Mouse (Mus musculus) forebrain, embryonic 12.5 days (tissue): Measurements from ENCODE around the gene Gpr88. TPM values are rescaled to one million over a fixed set of nuclear protein-coding genes. Genes with fewer than 3 reads are reported as not detected.
A peak's percentile ranks its signal among the peaks of the same experiment; 100 is the strongest.
"Not testable (repeated sequence)": the region's sequence is repeated elsewhere in the genome, so short reads cannot be mapped to it uniquely, and the experiment has no call there.

Source experiments
- ATAC-seq: fragments of 200-750 bp; cut with Nextera tagmentation; 2 replicates; pipeline ENCODE4 v1.8.0; 2017; ENCODE audit warnings: moderate TSS enrichment; ENCODE audit not compliant: low FRiP score
- H3K27ac ChIP-seq: fragments of 300-500 bp; sonication (generic); 2 replicates; pipeline ENCODE4 v1.5.1; 2016; ENCODE audit warnings: mild to moderate bottlenecking
- H3K27me3 ChIP-seq: fragments of 300-500 bp; sonication (generic); 2 replicates; pipeline ENCODE4 v1.6.1; 2016; ENCODE audit warnings: mild to moderate bottlenecking
- H3K36me3 ChIP-seq: fragments of 300-500 bp; sonication (generic); replicated peaks from 2 replicates; pipeline ENCODE4 v1.6.1; 2016; ENCODE audit warnings: mild to moderate bottlenecking
- H3K4me1 ChIP-seq: fragments of 300-500 bp; sonication (generic); 2 replicates; pipeline ENCODE4 v1.6.1; 2016
- H3K4me2 ChIP-seq: fragments of 300-500 bp; sonication (generic); 2 replicates; pipeline ENCODE4 v1.6.1; 2016; ENCODE audit warnings: mild to moderate bottlenecking, moderate library complexity
- H3K4me3 ChIP-seq: fragments of 300-500 bp; sonication (generic); replicated peaks from 2 replicates; pipeline ENCODE4 v1.5.1; 2016; ENCODE audit warnings: mild to moderate bottlenecking
- H3K9ac ChIP-seq: fragments of 300-500 bp; sonication (generic); 2 replicates; pipeline ENCODE4 v1.6.1; 2016; ENCODE audit warnings: mild to moderate bottlenecking
- H3K9me3 ChIP-seq: fragments of 300-500 bp; sonication (generic); 2 replicates; pipeline ENCODE4 v1.6.1; 2016
- WGBS: fragments of 180-500 bp; shearing (Covaris S2); methylation state at CpG from one replicate; pipeline ENCODE4 v1.1.7; 2016; 5-methylcytosine and 5-hydroxymethylcytosine counted together
- polyA plus RNA-seq: library from polyadenylated mRNA; unstranded; fragments of >200 nt; fragmentation: Nextera tagmentation; extraction: Ambion mirVana; gene quantifications from 2 replicates; pipeline ENCODE4 v1.2.1, GENCODE M21; 2016

Gene Gpr88
- polyA plus RNA-seq, 1 experiment from 2014 or later = 1.5 TPM

- Histone ChIP-seq H3K9ac (no peak overlapping the region), H3K4me3 (no peak overlapping the region), H3K36me3 (no peaks in the 10 kb centered on the region), H3K9me3 (no peaks in the 10 kb centered on the region), H3K27me3 (no peaks in the 10 kb centered on the region), H3K27ac (no peak overlapping the region), H3K4me2 (no peak overlapping the region), H3K4me1 (no peaks in the 10 kb centered on the region)
- no peak for ATAC-seq
- 83% methylated on average over 3 of the region's 3 CpGs for WGBS
These were observed 19.8 kb downstream of the Gpr88 start for GRCm38 (mm10) chr3:116233515-116233914.

DNA sequence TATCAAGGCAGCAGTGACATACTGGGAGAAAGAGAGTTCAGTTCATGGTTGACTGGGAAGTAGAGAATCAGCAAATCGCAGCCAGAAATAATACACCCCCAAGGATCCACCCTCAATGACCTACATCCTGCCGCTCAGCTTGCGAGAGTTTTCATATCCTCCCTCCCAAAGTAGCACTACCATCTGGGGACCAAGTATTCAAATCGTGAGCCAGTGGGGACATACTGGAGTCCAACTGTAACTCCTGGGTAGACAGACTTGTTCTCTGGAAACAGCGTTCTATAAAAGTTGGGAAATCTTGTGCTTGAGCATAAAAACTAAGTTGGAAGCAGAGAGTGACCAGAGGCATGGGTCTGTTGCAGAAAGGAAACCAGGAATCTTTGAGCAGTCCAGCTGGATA is 20.5 kb downstream of the Gpr88 start:
- no peak overlapping the region for H3K4me3 ChIP-seq
- no peak for ATAC-seq
- H3K4me2 ChIP-seq = no peak overlapping the region
- H3K36me3 ChIP-seq = no peaks in the 10 kb centered on the region
- no peaks in the 10 kb centered on the region for H3K9me3 ChIP-seq
- H3K4me1 ChIP-seq = no peaks in the 10 kb centered on the region
- WGBS = 93% methylated on average over 5 of the region's 5 CpGs
- H3K9ac ChIP-seq = no peak overlapping the region
- H3K27me3 ChIP-seq = no peaks in the 10 kb centered on the region
- H3K27ac ChIP-seq = no peak overlapping the region

DNA sequence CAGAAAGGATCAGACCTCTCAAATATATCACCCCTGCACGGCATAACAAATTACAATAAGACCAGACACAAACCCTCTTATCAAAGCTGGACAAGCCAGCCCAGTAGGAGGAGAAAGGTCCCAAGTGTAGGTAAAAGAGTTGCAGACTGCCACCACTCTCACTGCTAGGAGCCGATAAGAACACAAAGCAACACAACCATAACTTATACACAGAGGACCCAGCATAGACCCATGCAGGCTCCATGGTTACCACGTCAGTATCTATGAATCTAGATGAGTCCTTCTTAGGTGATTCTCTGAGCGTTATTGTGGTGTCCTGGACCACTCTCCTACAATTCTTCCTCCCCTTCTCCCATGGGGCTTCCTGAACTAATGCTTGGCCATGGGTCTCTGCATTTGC is 24.0 kb downstream of the Gpr88 start:
- Histone ChIP-seq H3K9me3 (no peaks in the 10 kb centered on the region), H3K9ac (no peak overlapping the region), H3K36me3 (no peaks in the 10 kb centered on the region), H3K4me3 (no peak overlapping the region), H3K27ac (no peak overlapping the region), H3K27me3 (no peaks in the 10 kb centered on the region), H3K4me1 (no peaks in the 10 kb centered on the region), H3K4me2 (no peak overlapping the region)
- WGBS = 82% methylated on average over 4 of the region's 4 CpGs
- peak; percentile 20; the same call in 1 of the 2 replicates for ATAC-seq

- Histone ChIP-seq H3K9ac (no peak overlapping the region), H3K4me1 (no peaks in the 10 kb centered on the region), H3K27ac (no peak overlapping the region), H3K27me3 (no peaks in the 10 kb centered on the region), H3K9me3 (no peaks in the 10 kb centered on the region), H3K36me3 (no peaks in the 10 kb centered on the region), H3K4me2 (no peak overlapping the region), H3K4me3 (no peak overlapping the region)
- 63% methylated on average over 11 of the region's 11 CpGs for WGBS
- no peak for ATAC-seq
These were observed 24.7 kb downstream of the Gpr88 start for GRCm38 (mm10) chr3:116228360-116229245.

GRCm38 (mm10) chr3:116227383-116227782 is 25.9 kb downstream of the Gpr88 start:
- no peaks in the 10 kb centered on the region for H3K36me3 ChIP-seq
- no peaks in the 10 kb centered on the region for H3K27me3 ChIP-seq
- no peak overlapping the region for H3K4me3 ChIP-seq
- H3K4me1 ChIP-seq = peaks cover 7% of the 10 kb centered on the region
- 77% methylated on average over 5 of the region's 5 CpGs for WGBS
- H3K4me2 ChIP-seq = no peak overlapping the region
- no peak overlapping the region for H3K27ac ChIP-seq
- ATAC-seq = no peak
- H3K9ac ChIP-seq = no peak overlapping the region
- H3K9me3 ChIP-seq = no peaks in the 10 kb centered on the region

DNA sequence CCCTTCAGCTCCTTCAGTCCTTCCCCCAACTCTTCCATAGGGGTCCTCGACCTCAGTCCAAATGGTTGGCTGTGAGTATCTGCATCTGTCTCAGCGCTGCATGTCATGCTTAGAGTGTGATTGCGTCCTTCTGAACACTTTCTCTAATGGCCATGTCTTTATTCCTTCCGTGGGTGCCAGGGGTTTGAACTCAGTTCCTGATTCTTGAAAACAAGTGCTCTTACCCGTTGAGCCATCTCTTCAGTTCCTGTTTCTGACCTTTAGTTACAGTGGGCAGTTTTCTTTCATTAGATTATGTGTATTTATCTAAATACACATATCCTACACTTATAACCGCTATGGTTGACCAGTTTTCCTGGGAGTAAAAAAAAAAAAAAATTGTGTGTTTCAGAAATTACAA is 26.4 kb downstream of the Gpr88 start:
- no peak overlapping the region for H3K27ac ChIP-seq
- ATAC-seq = no peak
- no peaks in the 10 kb centered on the region for H3K9me3 ChIP-seq
- no peak overlapping the region for H3K9ac ChIP-seq
- WGBS = 96% methylated on average over 6 of the region's 6 CpGs
- no peak overlapping the region for H3K4me3 ChIP-seq
- H3K27me3 ChIP-seq = no peaks in the 10 kb centered on the region
- H3K36me3 ChIP-seq = no peaks in the 10 kb centered on the region
- H3K4me2 ChIP-seq = no peak overlapping the region
- peaks cover 12% of the 10 kb centered on the region for H3K4me1 ChIP-seq

DNA sequence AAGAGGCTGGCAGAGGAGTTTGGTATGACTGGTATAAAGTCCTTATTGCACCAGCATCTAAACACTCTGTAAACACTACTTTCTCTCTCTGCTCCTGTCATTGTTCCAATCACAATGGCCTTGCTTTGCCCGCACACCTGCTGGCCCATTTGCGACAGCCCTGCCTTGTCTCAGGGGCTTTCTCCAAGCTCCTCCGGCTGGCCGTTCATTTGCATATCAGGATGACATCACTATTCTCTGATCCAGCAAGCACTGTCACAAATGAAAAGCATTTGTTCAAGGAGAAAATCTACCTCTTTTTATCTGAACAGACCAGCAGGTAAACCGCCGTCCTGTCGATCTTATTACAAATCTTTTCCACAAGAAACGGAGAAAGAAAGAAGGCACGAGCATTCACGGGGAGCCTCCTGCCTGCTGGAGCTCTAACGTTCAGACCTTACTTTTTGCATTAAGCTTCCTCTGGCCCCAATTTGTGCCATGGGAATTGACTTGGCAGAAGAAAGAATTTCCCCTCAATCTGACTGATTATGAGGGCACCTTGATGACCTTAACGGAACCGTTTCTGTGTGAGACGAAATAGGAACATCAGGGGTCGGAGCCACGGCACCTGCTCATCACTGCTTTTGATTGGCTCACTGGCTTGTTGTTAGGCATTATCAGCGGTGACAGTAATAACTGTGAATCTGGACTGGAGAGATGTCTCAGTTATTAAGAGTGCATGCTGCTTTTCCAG is 30.6 kb downstream of the Gpr88 start:
- ATAC-seq = peak; percentile 76
- Histone ChIP-seq H3K4me3 (peak overlapping the region; percentile 18), H3K9ac (no peak overlapping the region; the same call in 1 of the 2 replicates), H3K27ac (0 out of 2 replicates have a peak overlapping the region, but pooled peaks have one; percentile 36), H3K4me1 (peaks cover 17% of the 10 kb centered on the region), H3K36me3 (no peaks in the 10 kb centered on the region), H3K4me2 (peak overlapping the region; percentile 30), H3K27me3 (no peaks in the 10 kb centered on the region), H3K9me3 (no peaks in the 10 kb centered on the region)
- WGBS = 16% methylated on average over 17 of the region's 17 CpGs

DNA sequence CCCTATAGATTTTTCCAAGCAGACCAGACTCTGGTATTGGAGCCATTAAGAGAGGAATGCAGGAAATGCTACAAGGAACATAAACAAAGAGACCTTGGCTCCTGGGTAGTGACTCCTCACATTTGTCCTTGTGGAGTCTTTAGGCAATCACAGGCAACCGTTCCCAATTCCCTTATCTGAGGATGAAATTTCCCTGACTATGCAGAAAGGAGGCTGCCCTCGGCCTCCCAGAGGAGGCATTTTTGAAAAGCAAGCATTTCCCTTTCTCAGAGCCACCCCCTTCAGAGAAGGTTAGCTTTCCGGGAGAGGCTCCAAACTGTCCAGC is 31.7 kb downstream of the Gpr88 start:
- WGBS = 40% methylated on average over 3 of the region's 3 CpGs
- H3K4me3 ChIP-seq = no peak overlapping the region
- no peaks in the 10 kb centered on the region for H3K36me3 ChIP-seq
- H3K9ac ChIP-seq = no peak overlapping the region
- ATAC-seq = no peak
- no peaks in the 10 kb centered on the region for H3K9me3 ChIP-seq
- no peak overlapping the region for H3K27ac ChIP-seq
- no peaks in the 10 kb centered on the region for H3K27me3 ChIP-seq
- H3K4me2 ChIP-seq = no peak overlapping the region
- peaks cover 17% of the 10 kb centered on the region for H3K4me1 ChIP-seq

DNA sequence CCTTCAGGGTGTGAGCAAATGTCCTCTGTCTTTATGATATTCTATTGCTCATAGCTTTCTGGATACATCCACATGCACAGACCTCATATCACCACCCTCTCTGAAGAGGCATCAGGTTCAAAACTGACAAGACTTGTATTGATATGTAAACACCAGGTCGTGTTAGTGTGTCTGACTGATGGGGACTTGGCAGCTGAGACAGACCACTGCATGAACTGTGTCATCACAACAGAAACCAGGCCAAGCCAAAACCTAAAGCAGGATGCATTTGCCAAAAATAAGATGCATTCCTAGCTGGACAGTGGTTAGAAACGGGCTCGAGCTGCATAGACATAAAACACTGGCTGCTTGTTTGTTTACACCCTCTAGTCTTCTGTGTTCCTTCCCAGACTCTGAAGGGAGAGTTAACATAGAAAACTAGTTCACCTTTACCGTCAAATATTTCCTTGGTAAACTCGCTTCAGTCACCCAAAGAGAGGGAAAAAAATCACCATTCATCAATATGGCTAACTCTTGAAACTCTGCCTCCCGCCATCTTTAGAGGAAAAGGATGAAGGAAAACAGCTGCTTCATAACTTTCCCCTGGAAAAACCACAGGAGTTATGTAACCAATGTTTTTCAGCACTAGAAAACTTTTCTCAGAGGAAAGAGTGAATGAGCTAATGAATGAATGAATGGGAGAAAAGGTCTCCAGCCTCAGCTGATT is 32.2 kb downstream of the Gpr88 start:
- Histone ChIP-seq H3K4me1 (peaks cover 17% of the 10 kb centered on the region), H3K27me3 (no peaks in the 10 kb centered on the region), H3K9ac (no peak overlapping the region), H3K4me2 (no peak overlapping the region), H3K4me3 (no peak overlapping the region), H3K9me3 (no peaks in the 10 kb centered on the region), H3K36me3 (no peaks in the 10 kb centered on the region), H3K27ac (no peak overlapping the region)
- no peak for ATAC-seq
- WGBS = 82% methylated on average over 6 of the region's 6 CpGs

DNA sequence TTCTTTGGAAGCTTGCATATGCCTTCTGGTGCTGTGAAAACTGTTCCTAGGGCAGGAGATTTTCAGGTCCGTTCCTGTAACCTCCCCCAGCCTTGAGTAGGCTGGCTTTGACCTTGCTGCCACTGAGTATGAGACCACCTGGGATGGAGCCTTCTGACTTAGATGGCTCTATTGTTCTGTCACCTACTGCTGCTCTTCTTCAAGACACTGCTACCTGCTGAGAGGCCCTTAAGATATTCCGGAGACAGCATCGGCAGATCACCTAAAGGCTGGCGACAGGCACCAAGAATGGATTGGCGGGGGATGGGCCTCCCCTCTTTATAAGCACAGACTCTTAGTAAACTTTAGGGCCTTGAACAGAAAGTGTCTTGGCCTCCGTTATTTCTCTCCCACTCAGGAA is 35.9 kb downstream of the Gpr88 start:
- not testable (repeated sequence) for H3K9ac ChIP-seq

DNA sequence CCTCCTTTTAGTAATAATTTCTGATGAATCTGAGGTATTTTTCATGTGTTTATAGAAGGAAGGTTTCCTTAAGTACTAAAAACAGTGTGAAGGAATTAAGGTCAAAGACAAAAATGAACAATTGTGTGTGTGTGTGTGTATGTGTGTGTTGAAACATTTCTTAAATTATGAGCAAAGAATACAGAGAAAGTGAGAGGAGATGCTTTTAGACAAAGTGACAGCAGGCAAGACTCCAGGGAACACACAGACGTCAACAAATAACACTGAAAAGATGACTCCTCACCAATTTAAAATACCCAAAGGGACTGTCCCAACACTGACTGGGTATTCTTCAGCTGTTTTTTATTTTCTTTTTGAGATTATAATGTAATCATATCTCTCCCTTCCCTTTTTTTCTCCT is 37.0 kb downstream of the Gpr88 start:
- WGBS = 81% methylated on average over 1 of the region's 1 CpGs
- Histone ChIP-seq H3K9ac (no peak overlapping the region), H3K4me1 (no peaks in the 10 kb centered on the region), H3K9me3 (no peaks in the 10 kb centered on the region), H3K27me3 (no peaks in the 10 kb centered on the region), H3K4me2 (no peak overlapping the region), H3K4me3 (no peak overlapping the region), H3K36me3 (no peaks in the 10 kb centered on the region), H3K27ac (no peak overlapping the region)
- no peak for ATAC-seq

More for the DNA sequence above, 35.9 kb downstream of the Gpr88 start:
- not testable (repeated sequence) for H3K4me3 ChIP-seq, H3K9me3 ChIP-seq, H3K4me2 ChIP-seq, H3K27me3 ChIP-seq, H3K4me1 ChIP-seq, ATAC-seq, H3K27ac ChIP-seq, H3K36me3 ChIP-seq
- WGBS = 63% methylated on average over 6 of the region's 6 CpGs

GRCm38 (mm10) chr3:116211639-116212038 is 41.7 kb downstream of the Gpr88 start:
- WGBS = 90% methylated on average over 5 of the region's 5 CpGs
- no peak for ATAC-seq
- Histone ChIP-seq H3K27me3 (no peaks in the 10 kb centered on the region), H3K9ac (no peak overlapping the region), H3K27ac (no peak overlapping the region), H3K9me3 (no peaks in the 10 kb centered on the region), H3K4me1 (no peaks in the 10 kb centered on the region), H3K36me3 (no peaks in the 10 kb centered on the region), H3K4me2 (no peak overlapping the region), H3K4me3 (no peak overlapping the region)
